Mouse (Mus musculus): Measurements from ENCODE around the gene Tspan18.

Tspan18 gene

DNA sequence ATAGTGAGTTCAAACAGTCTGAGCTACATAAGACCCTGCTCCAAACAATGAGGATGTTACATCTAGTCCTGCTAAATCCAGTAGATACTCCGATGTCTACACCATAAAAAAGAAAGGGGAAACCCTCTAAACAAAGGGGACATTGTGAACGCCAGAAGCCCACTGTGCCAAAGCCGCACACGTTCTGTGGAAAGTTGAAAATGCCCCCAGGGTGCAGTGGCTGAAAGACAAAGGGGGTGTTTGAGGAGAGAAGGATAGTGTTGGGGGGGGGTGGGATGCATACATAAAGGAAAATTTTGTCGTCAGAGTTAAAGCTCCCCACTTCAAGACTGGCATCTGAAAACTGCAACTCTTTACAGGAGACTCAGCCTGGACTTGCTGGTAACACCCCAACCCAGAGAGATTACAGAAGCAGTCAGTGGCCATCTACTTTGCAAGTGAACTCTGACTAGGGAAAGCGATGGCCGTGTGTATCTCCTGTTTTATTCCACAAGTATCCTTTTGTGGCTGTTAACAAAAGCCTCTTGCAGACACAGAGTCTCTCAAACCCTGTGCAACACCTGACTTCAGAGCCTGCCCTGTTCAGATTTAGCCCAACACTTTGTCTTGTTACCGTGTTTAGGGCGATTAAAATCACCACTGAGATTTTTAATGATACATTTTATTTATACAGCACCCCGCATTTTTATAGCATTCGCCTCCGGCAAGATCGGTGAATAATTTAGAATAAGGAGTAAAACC, 42.9 kb downstream of the Tspan18 start:
- no peak for DNase-seq (ENCODE audit: low read depth, low spot score)

DNA sequence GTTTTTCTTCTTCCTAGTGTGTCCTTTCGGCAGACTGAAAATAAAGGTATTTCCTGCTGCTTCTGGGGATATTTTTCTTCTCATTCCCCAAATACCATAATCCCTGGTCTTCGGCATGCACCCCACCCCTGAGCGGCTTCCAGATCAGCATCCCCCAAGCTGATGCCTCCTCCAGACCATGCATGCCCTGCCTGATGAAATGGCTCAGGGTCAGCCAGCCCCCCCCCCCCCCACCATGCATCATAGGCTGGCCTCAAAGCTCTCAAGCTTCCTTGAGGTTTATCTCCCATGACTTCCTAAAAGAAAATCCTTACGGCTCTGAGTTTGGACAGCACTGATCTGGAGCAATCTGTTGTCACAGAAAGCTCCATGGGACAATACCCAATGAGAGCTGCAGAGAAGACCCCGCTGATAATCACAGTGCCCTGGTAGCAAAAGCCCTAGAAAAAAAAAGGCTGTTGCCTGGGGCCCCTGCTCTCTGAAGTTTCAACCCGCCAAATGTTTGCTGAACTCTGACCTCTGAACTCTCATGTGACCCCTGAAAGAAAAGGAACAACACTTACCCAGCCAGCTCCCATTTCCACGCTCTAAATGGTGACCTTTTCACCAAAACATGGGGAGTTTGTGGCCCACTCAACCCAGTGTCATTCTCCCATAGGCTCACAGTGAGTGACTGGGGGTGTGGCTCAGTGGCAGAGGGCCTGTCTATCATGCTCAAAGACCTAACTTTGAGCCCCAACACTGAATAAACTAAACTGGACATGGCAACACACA, 43.8 kb downstream of the Tspan18 start:
- no peak for DNase-seq (ENCODE audit: low read depth, low spot score)

DNA sequence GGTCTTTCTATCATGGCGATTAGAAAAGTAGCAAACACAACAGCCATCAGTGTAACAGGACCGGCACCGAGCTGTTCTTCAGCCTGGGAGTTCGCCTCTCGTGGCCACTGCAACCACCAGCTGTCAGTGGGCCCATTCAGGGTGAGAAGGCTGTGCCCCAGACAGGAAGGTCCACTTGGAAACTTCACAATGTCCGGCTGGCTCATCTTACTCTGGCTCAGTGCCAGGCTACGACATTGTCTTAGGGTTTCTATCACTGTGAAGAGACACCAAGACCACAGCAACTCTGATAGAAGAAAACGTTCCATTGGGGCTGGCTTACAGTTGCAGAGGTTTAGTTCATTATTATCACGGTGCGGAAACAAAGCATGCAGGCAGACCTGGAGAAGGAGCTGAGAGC, 45.1 kb downstream of the Tspan18 start:
- DNase-seq (ENCODE audit: low read depth, low spot score): no peak

DNA sequence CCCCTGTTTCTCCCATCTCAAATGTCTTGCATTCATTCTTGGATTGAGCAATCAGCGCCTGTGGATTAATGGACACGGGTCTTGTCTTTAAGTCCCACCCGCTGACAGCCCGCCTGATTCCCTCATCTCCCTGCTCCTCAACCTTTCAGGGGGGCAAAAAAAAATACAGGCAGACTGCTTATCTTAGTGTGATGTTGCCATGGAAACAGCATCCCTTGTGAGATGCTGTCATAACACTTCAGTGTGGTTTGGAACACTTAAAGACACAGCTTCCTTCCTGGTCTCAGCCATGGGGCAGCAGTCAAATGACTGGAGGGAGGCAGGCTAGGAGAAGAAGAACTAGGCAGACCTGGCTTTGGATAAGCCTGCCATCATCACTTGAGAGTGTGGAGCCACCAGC, 47.0 kb downstream of the Tspan18 start:
- DNase-seq (ENCODE audit: low read depth, low spot score): no peak

DNA sequence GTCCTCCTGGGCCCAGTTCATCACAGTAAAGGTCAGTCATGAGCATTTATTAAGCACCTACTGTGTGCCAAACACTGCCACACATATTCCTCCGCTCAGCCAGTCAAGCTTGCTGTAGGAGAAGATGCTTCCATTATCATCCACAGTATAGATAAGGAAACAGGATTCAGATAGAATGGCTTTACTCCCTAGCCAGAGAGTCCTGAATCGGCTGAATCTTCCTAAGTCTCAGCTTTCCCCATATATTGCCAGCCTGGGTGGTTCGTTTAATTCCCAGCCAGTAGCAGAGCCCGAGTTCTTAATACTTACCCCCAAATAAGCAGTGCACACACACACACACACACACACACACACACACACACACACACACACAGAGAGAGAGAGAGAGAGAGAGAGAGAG, 47.6 kb downstream of the Tspan18 start:
- DNase-seq (ENCODE audit: low read depth, low spot score): no peak

DNA sequence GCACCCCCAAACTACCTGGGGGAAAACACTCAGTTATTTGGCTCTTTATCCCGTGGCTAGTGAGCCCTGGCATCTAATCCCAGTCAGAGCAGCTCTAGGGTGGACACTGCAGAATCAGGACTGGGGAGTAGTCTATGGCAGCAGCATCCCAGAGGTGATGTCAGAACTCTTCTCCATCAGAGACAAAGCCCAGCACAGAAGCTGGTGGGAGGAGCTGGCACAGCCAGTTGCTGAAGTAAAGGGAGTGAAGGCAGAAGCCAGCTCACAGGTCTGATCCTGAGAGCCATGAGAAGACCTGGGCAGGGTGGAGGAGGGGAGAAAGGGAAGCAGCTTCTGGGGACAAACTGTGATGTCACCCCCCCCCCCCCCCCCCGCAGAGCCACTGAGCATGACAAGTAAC, 48.0 kb downstream of the Tspan18 start:
- no peak for DNase-seq (ENCODE audit: low read depth, low spot score)

DNA sequence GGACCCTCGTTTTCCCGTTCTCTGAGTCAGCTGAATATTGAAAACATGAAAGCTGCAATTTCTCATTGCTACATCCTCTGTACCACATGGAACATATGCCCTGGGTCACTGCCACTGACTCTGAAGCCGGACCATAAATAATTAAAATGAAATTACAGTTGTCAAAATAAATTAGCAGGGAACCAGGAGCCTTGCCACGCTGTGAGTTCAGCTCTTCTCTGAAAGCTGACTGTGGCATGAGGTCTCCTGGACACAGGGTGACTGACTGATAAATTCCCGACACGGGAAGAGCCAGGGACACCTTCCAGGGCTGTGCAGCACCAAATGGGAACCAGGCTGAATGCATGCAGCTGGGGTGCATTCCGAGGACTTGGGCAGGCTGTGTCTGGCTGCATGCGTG, 48.5 kb downstream of the Tspan18 start:
- no peak for DNase-seq (ENCODE audit: low read depth, low spot score)

DNA sequence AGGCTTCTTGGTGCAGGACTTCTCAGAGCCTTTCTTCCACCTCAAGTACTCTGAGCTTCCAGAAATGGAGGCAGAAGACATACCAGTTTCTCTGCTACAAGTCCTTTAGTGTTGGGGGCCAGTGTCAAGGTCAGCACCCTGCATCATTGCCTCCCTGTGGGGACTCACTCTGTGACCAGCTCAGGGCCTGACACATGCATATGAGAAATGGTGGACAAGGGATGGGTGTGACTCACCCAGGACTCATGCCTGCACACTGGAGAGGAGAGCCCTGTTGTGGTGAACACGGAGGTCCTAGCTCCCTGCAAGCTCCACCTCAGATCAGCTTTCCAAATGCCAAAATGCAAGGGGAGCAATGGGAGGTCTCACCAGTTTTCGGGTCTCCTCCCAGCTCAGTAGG, 49.7 kb downstream of the Tspan18 start:
- no peak for DNase-seq (ENCODE audit: low read depth, low spot score)

DNA sequence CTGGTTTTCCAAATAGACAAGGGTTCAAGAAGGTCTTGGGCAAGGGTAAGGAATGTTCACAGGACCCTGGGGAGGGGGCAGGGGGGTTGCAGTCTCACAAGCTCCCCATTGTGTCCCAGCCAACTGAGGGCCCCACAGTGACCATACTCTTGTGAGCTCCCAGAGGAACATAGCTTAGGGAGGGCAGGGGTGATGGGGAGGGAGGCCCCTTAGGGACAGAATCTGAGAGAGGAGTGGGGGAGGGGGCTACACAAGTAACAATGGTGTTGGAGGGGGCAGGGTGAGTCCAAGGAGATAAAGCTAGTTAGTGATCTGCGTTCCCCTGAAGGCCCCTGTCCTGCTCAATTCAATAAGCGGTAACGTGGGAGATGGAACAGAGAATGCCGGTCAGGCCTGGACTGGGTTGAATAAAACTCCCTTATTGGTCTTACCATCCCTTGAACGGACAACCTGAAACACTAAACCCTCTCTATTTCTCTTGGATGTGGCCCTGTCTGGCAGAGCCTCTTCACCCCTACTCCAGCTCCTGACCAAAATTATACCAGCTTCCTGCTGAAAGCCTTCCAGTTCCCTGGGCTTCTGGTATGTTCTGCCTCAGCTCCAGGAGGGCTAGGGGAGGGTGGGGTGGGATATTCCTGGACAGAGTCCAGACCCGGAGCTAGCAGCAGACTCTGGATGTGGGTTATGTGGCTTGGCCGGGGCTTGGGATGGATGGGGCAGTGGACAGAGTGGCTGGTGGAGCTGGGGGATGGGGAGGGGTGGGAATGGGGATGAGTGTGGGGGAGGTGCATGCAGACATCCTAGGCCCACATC, 50.6 kb downstream of the Tspan18 start:
- DNase-seq (ENCODE audit: low read depth, low spot score): no peak

DNA sequence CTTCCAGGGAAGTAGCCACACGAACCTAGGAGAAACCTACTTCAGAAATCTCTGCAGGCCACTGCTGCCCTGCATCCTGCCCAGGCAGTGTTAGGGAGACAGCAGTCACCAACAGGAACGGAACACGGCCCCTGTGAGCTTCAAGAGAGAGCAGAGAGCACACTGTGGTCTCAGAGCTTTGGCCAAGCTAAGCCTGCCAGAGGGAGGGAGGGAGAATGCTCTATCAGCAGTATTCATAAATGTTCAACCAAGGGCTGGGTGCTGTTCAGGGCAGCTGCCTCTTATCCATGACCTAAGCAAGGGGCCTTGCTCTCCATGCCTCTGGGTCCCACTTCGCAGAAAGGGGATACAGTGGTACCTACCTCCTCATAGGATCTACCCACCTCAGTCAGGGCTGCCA, 51.7 kb downstream of the Tspan18 start:
- DNase-seq (ENCODE audit: low read depth, low spot score): no peak

DNA sequence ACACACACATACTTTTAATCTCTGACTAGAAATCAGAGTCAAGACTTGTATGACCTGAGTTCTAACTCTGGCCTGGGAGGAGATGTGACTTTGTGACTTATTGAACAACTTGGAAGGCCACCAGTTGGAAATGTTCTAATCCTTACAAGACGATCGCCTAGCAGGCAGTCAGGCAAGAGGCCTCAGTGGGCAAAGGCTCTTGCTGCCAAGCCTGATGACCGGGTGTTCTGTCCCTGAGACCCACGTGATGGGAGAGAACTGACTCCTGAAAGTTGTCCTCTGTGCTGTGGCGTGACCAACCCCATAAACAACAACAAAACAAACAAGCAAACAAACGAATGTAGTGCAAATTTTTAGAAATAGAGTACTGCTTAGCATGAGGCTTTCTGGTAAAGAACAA, 52.8 kb downstream of the Tspan18 start:
- DNase-seq (ENCODE audit: low read depth, low spot score): no peak

DNA sequence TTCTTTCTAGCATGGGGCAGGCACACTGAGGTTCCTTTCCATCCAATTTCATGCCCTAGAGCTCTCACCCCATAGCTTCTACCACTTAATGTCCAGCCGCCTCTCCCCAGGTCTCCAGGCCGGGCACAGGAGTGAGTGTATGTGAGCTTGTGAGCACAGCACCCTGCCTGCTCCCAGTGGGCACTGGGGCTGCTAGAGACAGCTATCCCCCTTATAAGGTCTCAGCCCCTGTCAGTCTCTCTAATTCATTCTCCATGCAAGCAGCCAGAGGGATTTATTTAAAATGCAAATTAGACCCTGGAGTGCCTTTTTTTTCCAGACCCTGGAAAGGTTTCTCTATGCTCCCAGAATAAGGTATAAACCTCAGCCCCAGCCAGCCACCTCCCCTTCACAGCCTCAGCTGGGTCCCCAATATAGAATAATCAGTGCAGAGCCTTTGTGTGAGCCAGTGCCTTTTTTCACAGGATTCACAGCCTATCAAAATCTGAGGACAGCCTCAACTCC, 54.1 kb downstream of the Tspan18 start:
- no peak for DNase-seq (ENCODE audit: low read depth, low spot score)

DNA sequence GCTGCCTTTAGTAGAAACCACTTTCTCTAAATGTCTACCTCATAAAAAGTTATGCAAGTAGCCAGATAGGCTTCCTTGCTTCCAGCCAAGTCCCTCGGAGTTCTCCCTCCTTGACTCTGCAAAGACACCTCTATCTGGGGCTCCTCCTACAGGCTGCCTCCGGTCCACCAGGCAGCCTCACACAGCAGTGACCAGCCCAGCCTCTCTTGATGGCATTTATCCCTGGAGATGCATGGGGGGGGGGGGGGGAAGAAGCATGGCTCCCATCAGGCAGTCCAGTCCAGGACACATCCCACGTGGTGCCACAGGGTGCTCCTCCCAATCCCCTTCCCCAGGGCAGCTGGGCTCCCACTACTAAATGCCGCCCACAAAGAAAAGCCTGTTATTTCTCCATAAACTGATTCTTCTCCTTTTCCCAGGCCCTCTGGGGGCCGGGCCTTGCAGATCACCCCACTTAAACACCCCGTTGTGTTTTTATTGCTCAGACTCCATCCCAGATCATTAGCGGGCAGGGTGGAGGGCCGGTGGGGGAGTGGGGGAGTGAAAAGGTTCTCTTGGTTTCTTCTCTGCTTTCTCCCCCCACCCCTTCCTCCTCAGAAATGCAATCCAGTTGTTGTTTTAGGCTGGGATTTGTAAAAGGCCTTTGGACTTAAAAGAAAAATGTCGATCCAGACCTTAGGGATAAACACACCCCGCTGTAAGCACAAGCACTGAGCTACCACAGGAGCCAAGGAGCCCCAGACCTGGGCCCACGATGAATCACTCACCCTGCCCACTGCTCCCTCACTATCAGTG, 55.9 kb downstream of the Tspan18 start:
- no peak for DNase-seq (ENCODE audit: low read depth, low spot score)

DNA sequence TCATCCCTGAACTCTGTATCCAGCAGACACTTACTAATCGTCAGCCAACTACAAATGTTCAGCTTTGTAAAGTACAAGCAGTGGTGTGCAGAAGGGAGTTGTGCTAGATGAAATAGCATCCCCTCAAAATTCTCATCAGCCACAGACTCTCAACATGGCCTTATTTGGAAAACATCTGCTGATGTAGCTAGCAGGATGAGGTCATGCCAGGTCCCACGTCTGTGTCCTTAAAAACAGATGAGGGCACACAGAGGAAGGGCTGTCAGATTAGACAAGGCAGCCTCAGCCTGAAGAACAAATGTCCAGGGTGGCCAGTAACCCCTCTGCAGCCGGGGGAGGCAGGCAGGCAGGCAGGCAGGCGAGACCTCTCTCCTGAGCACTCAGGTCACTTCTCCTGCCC, 56.8 kb downstream of the Tspan18 start:
- no peak for DNase-seq (ENCODE audit: low read depth, low spot score)

DNA sequence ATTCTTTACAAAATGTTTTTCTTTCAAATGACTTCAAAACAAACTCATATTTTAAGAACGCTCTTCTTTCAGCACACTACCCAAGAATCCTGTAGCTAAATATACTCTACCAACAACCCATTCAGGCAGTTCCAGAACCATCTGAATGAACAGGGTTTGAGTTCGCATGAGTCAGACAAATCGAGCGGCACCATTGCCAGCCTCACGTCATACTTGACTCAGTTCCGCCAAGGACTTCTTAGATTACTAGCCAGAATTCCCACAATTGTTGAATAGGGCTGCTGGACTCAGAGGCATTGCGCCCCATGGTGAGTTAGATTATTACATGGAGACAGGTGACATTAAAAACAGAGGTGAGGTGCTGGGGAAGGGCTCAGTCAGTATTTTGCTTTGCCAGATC, 58.3 kb downstream of the Tspan18 start:
- no peak for DNase-seq (ENCODE audit: low read depth, low spot score)

DNA sequence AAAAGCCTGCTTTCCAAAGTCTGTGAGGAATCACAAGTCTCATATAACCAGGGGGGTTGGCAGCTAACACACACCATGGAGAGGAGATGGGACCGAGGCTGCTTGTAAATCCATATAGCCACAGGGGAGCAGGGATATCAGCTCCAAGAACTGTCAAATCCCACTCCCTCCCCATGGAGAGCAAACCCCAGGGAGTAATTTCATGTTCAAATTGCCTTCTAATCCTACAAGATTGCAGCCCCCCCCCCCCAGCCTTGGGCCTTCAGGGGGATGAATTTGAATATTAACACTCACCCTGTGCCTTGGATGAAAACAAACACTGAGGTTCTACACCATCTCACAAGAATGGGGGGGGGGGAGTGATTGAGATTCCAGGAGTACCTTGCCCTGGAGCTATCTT, 60.4 kb downstream of the Tspan18 start:
- no peak for DNase-seq (ENCODE audit: low read depth, low spot score)

DNA sequence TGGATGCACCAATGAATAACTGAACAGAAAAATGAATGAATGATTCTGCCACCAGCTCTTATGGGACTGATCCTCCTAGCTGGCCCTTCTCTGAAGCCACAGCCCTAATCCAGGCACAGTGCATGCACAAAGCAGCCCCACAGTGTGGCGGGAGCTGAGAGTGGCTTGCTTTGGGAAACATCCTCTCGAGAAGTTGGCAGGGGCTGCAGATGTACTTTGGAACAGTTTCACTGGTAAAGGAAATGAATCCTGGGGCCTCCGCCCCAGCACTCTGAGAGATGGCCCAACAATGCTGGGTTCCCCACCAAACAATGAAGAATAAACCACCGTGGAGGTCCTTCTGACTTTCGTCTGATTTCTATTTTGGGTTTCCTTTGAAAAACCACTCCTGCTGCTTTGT, 64.2 kb downstream of the Tspan18 start:
- no peak for DNase-seq (ENCODE audit: low read depth, low spot score)

DNA sequence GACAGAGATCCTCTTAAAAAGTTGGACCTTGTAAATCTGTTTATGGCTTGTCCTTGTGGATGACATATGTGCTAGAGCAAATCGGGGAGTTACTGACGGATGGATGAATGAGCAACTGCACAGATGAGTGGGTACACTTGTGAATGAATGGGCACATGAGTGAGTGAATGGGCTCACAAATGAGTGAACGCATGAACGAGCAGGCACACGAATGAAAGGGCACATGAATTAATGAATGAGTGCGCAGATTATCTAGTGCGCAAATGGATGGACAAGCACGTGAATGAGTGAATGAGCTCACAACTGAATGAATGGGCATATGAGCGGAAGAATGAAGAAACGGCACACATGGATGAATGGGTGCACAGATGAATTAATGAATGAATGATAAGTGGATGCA, 64.7 kb downstream of the Tspan18 start:
- no peak for DNase-seq (ENCODE audit: low read depth, low spot score)

DNA sequence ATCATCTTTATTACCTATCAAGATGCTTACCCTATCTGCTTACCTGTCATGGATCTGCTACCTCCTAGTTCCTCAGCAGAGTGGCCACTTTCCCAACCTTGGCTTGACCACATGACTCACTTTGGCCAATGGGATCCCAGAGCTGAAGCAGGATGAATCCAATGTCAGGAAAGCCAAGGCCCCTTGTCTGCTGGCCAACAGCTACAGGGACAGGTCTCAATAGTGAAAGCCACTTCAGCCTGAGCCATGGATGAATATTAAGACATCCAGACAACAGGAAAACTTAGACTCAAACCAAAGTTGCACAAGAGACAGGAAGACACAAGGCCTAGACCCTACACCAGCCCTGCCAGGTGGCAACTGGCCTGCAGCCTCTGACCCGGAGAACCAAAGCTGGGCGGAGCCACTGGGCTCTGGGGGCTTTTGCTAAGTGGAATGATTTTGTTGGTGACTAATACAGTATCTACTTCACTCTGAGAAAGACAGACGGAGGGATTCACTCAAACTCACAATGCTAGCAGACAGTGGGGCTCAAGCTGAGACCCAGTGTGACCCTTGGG, 65.5 kb downstream of the Tspan18 start:
- DNase-seq (ENCODE audit: low read depth, low spot score): no peak

DNA sequence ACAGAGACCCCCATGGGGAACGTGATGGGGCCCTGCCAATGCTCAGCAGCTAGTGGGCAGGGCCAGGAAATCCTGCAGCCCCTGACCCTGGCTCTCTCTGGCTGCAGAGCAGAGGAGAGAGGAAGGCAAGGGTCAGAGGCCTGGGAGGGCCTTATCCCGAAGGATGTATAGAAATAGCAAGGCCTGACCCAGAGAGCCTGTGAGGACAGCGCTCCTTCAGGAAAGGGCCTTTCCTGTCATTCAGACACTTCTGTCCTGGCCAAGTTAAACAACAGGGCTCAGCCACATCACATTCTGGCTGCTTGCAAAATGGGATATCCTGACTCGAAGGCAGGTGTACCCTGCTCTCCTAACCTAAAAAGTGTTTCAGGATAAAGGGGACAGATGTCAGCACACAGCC, 66.5 kb downstream of the Tspan18 start:
- no peak for DNase-seq (ENCODE audit: low read depth, low spot score)

DNA sequence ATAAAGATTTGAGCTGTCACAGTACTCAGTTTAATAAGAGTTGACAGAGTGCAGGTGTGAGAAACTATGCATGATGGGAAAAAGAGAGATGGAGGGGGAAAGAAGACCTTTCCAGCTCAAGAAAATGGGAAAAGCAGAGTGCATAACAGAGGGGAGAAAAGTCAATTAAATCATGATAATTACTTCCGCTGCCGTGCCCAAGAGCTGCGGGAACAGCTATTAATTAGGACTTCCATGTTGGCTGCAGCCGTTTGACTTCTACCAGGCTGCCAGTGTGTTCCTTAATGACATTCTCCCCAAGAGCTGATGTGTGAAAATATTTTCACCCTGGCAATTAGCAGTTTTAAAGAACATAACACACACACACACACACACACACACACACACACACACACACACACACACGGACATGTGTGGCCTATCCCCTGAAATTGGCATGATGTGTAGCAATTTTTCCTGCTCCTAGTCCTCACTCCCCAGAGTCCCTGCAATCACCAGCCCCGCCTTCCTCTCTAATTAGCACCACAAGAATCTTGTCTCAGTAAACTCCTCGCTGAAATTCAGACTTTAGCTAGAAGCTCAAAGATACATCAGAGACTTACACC, 67.6 kb downstream of the Tspan18 start:
- DNase-seq (ENCODE audit: low read depth, low spot score): no peak
